Mouse (Mus musculus) urinary bladder, adult 18-20 months (tissue): ENCODE results near the gene Cfap43.

Experiments used
- DNase-seq, 2 experiments: peaks; one replicate each; pipeline ENCODE4 v3.0.0; 2022; ENCODE audit warnings: low spot score in 2 of 2, mixed read lengths in 2 of 2

Gene Cfap43

GRCm38 (mm10) chr19:47795009-47795728 lies 123.9 kb downstream of the Cfap43 start:
- DNase-seq: peak; percentile 45 to 69

GRCm38 (mm10) chr19:47794331-47794730 lies 124.8 kb downstream of the Cfap43 start:
- no peak for DNase-seq

- no peak for DNase-seq
Observed at GRCm38 (mm10) chr19:47790316-47791020, 128.6 kb downstream of the Cfap43 start.

GRCm38 (mm10) chr19:47783898-47784297 lies 135.2 kb downstream of the Cfap43 start:
- DNase-seq: no peak

GRCm38 (mm10) chr19:47780972-47781371 lies 138.1 kb downstream of the Cfap43 start:
- no peak for DNase-seq

GRCm38 (mm10) chr19:47780145-47780544 lies 138.9 kb downstream of the Cfap43 start:
- no peak for DNase-seq

- DNase-seq: no peak
Observed at GRCm38 (mm10) chr19:47777847-47778246, 141.2 kb downstream of the Cfap43 start.

GRCm38 (mm10) chr19:47755625-47756024 lies 163.5 kb downstream of the Cfap43 start:
- peak in 1 of 2 experiments; percentile 14 for DNase-seq

- no peak for DNase-seq
Observed at GRCm38 (mm10) chr19:47754931-47755330, 164.2 kb downstream of the Cfap43 start.

- DNase-seq: no peak
Observed at GRCm38 (mm10) chr19:47753921-47754320, 165.2 kb downstream of the Cfap43 start.

GRCm38 (mm10) chr19:47752456-47752855 lies 166.6 kb downstream of the Cfap43 start:
- DNase-seq: no peak

GRCm38 (mm10) chr19:47750391-47750790 lies 168.7 kb downstream of the Cfap43 start:
- DNase-seq: no peak

GRCm38 (mm10) chr19:47748950-47749349 lies 170.1 kb downstream of the Cfap43 start:
- no peak for DNase-seq

- no peak for DNase-seq
Observed at GRCm38 (mm10) chr19:47747072-47747471, 172.0 kb downstream of the Cfap43 start.

- DNase-seq: peak in 1 of 2 experiments; percentile 33
Observed at GRCm38 (mm10) chr19:47731931-47732330, 187.2 kb downstream of the Cfap43 start.

GRCm38 (mm10) chr19:47731071-47731881 lies 187.8 kb downstream of the Cfap43 start, which contains the start of gene Sfr1:
TSS of gene Sfr1 (plus strand) at chr19:47731682.
- peak; percentile 95 to 98 for DNase-seq

GRCm38 (mm10) chr19:47730691-47731070 lies 188.4 kb downstream of the Cfap43 start:
- peak in 1 of 2 experiments; percentile 66 for DNase-seq

- DNase-seq: no peak
Observed at GRCm38 (mm10) chr19:47725643-47726140, 193.4 kb downstream of the Cfap43 start.

- no peak for DNase-seq
Observed at GRCm38 (mm10) chr19:47724903-47725302, 194.2 kb downstream of the Cfap43 start.

- no peak for DNase-seq
Observed at GRCm38 (mm10) chr19:47722471-47722870, 196.6 kb downstream of the Cfap43 start.

GRCm38 (mm10) chr19:47719147-47719546 lies 199.9 kb downstream of the Cfap43 start:
- DNase-seq: no peak

GRCm38 (mm10) chr19:47716144-47716543 lies 202.9 kb downstream of the Cfap43 start:
- DNase-seq: no peak
